Mouse (Mus musculus) embryonic facial prominence, embryonic 10.5 days (tissue): ENCODE data around the gene Slc35f1. TPM values are rescaled to one million over a fixed set of nuclear protein-coding genes. Genes with fewer than 3 reads are reported as not detected.
A peak's percentile ranks its signal among the peaks of the same experiment; 100 is the strongest.

Source experiments
- DNase-seq: peaks from one replicate; pipeline ENCODE4 v3.0.0-alpha.2; 2017; ENCODE audit warnings: low spot score
- H3K27ac ChIP-seq: fragments of 300-500 bp; sonication (generic); replicated peaks from 2 replicates; pipeline ENCODE4 v1.5.1; 2016; ENCODE audit warnings: mild to moderate bottlenecking
- H3K27me3 ChIP-seq: fragments of 300-500 bp; sonication (generic); replicated peaks from 2 replicates; pipeline ENCODE4 v1.6.1; 2016; ENCODE audit warnings: low read depth, mild to moderate bottlenecking; ENCODE audit not compliant: poor library complexity, severe bottlenecking
- H3K36me3 ChIP-seq: fragments of 300-500 bp; sonication (generic); replicated peaks from 2 replicates; pipeline ENCODE4 v1.6.1; 2016; ENCODE audit warnings: mild to moderate bottlenecking, moderate library complexity
- H3K4me1 ChIP-seq: fragments of 300-500 bp; sonication (generic); 2 replicates; pipeline ENCODE4 v1.6.1; 2016
- H3K4me3 ChIP-seq: fragments of 300-500 bp; sonication (generic); 2 replicates; pipeline ENCODE4 v1.5.1; 2016; ENCODE audit warnings: mild to moderate bottlenecking, moderate library complexity
- H3K9me3 ChIP-seq: fragments of 300-500 bp; sonication (generic); 2 replicates; pipeline ENCODE4 v1.6.1; 2016; ENCODE audit warnings: mild to moderate bottlenecking
- WGBS: fragments of 180-500 bp; shearing (Covaris S2); methylation state at CpG from one replicate; pipeline ENCODE4 v1.1.7; 2016; 5-methylcytosine and 5-hydroxymethylcytosine counted together
- polyA plus RNA-seq: library from polyadenylated mRNA; unstranded; fragments of >200 nt; fragmentation: Nextera tagmentation; extraction: Ambion mirVana; gene quantifications from 2 replicates; pipeline ENCODE4 v1.2.1, GENCODE M21; 2016

Gene Slc35f1
- polyA plus RNA-seq, 1 experiment from 2014 or later, result 3.6 TPM

DNA sequence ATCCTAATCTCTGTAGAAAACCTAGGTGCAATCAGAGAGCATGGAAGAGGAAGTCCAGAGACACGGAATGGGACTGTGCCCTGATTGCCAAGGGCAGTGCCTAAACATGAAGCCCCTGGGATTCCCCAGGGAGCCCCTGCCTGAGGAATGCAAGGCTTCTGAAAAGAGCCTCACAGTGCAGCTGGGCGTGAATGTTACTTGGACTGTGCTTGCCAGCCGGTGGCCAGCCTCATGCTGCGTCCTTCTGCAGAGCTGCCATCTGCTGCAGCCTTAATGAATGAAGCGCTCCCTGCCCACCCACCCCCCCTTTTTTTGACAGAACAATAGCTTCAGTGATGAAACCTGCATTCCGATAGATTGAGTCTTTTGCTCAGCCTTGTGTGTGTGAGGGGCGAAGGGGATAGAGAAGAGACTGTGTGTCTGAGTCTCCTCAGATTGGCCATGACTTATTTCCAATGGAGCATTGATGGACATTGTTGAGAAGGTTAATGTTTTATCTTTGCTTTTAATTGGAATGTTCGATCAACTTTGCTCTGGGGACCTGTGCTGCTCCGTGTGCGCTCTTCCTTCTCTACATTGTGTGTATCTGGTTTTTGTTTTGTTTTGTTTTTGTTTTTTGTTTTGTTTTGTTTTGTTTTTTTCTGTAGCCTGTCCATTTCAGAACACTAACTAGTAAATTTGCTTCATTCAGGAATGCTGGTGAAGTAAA lies 52.5 kb downstream of the Slc35f1 start:
- DNase-seq, result peak; percentile 81
- 7% methylated on average over 10 of the region's 10 CpGs for WGBS
- H3K9me3 ChIP-seq, result no peaks in the 10 kb centered on the region
- peak overlapping the region; percentile 21; the same call in 1 of the 2 replicates for H3K4me3 ChIP-seq
- H3K27ac ChIP-seq, result peak overlapping the region; percentile 59
- H3K27me3 ChIP-seq, result no peaks in the 10 kb centered on the region
- peaks cover 11% of the 10 kb centered on the region for H3K4me1 ChIP-seq
- no peaks in the 10 kb centered on the region for H3K36me3 ChIP-seq

- Histone ChIP-seq H3K27me3 (no peaks in the 10 kb centered on the region), H3K4me1 (peaks cover 11% of the 10 kb centered on the region), H3K4me3 (no peak overlapping the region), H3K27ac (no peak overlapping the region), H3K9me3 (no peaks in the 10 kb centered on the region), H3K36me3 (no peaks in the 10 kb centered on the region)
- no peak for DNase-seq
- whole genome bisulfite sequencing, result 76% methylated on average over 3 of the region's 3 CpGs
These were observed 53.5 kb downstream of the Slc35f1 start for GRCm38 (mm10) chr10:52743831-52744230.

- no peaks in the 10 kb centered on the region for H3K9me3 ChIP-seq
- WGBS, result 75% methylated on average over 4 of the region's 4 CpGs
- no peaks in the 10 kb centered on the region for H3K27me3 ChIP-seq
- DNase-seq, result no peak
- no peak overlapping the region for H3K4me3 ChIP-seq
- H3K4me1 ChIP-seq, result peaks cover 3% of the 10 kb centered on the region
- H3K36me3 ChIP-seq, result no peaks in the 10 kb centered on the region
- H3K27ac ChIP-seq, result no peak overlapping the region
These were observed 57.8 kb downstream of the Slc35f1 start for GRCm38 (mm10) chr10:52748028-52748597.

- H3K27me3 ChIP-seq, result no peaks in the 10 kb centered on the region
- H3K27ac ChIP-seq, result no peak overlapping the region
- no peaks in the 10 kb centered on the region for H3K36me3 ChIP-seq
- H3K9me3 ChIP-seq, result no peaks in the 10 kb centered on the region
- no peaks in the 10 kb centered on the region for H3K4me1 ChIP-seq
- H3K4me3 ChIP-seq, result no peak overlapping the region
- DNase-seq, result no peak
- 64% methylated on average over 13 of the region's 13 CpGs for WGBS
These were observed 65.8 kb downstream of the Slc35f1 start for GRCm38 (mm10) chr10:52755949-52756679.

DNA sequence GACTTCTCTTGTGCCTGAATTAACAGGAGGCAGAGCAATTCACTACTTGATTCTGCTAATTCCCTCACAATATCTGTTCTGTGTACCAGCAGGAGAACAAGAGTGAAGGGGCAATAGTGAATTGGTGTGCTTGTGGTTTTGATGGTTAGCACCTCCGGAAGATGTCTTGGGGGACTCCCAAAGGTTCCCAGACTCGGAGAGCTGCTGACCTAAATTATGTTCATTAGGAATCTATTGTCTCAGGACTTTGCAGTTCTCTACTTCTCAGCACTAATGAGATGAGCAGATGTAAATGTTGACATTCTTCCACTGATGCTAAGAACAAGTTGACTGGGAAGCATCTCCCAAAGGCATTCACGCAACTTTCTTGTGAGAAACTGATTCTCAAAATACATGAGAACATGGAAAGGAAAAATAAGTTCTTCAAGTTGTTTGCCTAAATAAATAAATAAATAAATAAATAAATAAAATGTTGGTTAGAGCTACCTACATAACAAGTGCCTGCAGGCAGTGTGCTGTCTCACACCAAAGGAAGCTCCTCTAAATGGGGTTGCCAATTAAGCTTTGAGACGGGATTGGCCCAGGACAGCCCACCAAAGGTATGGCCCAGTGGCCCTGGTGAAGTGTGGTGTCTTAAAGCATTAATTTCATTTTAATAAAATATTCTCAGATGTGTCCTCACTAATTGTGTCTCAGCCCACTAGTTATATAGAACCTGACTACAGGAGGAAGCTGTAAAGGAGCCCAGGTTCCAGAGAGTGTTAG lies 67.3 kb downstream of the Slc35f1 start:
- Histone ChIP-seq H3K4me3 (no peak overlapping the region), H3K27me3 (no peaks in the 10 kb centered on the region), H3K27ac (no peak overlapping the region), H3K4me1 (no peaks in the 10 kb centered on the region), H3K36me3 (no peaks in the 10 kb centered on the region), H3K9me3 (no peaks in the 10 kb centered on the region)
- DNase-seq, result no peak
- WGBS, result 86% methylated on average over 4 of the region's 4 CpGs

GRCm38 (mm10) chr10:52758589-52758988 lies 68.3 kb downstream of the Slc35f1 start:
- Histone ChIP-seq H3K4me1 (no peaks in the 10 kb centered on the region), H3K9me3 (no peaks in the 10 kb centered on the region), H3K36me3 (no peaks in the 10 kb centered on the region), H3K27me3 (no peaks in the 10 kb centered on the region), H3K27ac (no peak overlapping the region), H3K4me3 (no peak overlapping the region)
- WGBS, result 36% methylated on average over 4 of the region's 4 CpGs
- DNase-seq, result peak; percentile 9

- no peak overlapping the region for H3K4me3 ChIP-seq
- no peaks in the 10 kb centered on the region for H3K9me3 ChIP-seq
- no peaks in the 10 kb centered on the region for H3K27me3 ChIP-seq
- H3K4me1 ChIP-seq, result no peaks in the 10 kb centered on the region
- 91% methylated on average over 1 of the region's 1 CpGs for WGBS
- no peak overlapping the region for H3K27ac ChIP-seq
- no peak for DNase-seq
- no peaks in the 10 kb centered on the region for H3K36me3 ChIP-seq
These were observed 70.2 kb downstream of the Slc35f1 start for GRCm38 (mm10) chr10:52760527-52760926.

GRCm38 (mm10) chr10:52779926-52780485 lies 89.7 kb downstream of the Slc35f1 start:
- no peaks in the 10 kb centered on the region for H3K27me3 ChIP-seq
- H3K9me3 ChIP-seq, result no peaks in the 10 kb centered on the region
- WGBS, result 51% methylated on average over 4 of the region's 4 CpGs
- H3K4me3 ChIP-seq, result no peak overlapping the region
- no peak for DNase-seq
- H3K4me1 ChIP-seq, result peaks cover 4% of the 10 kb centered on the region; the same call in 1 of the 2 replicates
- no peak overlapping the region for H3K27ac ChIP-seq
- H3K36me3 ChIP-seq, result no peaks in the 10 kb centered on the region

DNA sequence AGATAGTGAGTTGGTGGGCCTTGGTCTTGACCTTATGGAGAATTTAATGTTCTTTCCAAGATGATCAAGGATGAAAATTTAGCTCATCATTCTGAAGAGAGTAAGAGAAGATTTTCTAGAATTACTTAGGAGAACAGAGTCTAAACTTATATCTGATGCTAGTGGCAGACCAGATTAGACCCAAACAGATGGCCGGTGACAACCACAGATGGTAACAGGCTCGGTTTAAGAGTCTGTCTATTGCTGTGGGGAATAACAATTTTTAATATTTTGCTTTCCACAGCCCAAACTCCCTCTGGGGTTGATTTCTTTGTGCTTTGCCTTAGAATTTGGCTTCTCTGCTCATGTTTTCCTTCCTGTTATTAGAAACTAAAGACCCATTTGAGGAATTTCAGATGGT lies 96.7 kb downstream of the Slc35f1 start:
- Histone ChIP-seq H3K27me3 (no peaks in the 10 kb centered on the region), H3K36me3 (no peaks in the 10 kb centered on the region), H3K4me3 (no peak overlapping the region), H3K27ac (no peak overlapping the region), H3K4me1 (no peaks in the 10 kb centered on the region), H3K9me3 (no peaks in the 10 kb centered on the region)
- no peak for DNase-seq
- 84% methylated on average over 2 of the region's 2 CpGs for WGBS

GRCm38 (mm10) chr10:52791560-52791959 lies 101.2 kb downstream of the Slc35f1 start:
- no peak for DNase-seq
- H3K4me1 ChIP-seq, result no peaks in the 10 kb centered on the region
- WGBS, result 50% methylated on average over 6 of the region's 6 CpGs
- H3K36me3 ChIP-seq, result no peaks in the 10 kb centered on the region
- H3K4me3 ChIP-seq, result no peak overlapping the region
- no peaks in the 10 kb centered on the region for H3K27me3 ChIP-seq
- H3K27ac ChIP-seq, result no peak overlapping the region
- H3K9me3 ChIP-seq, result no peaks in the 10 kb centered on the region

DNA sequence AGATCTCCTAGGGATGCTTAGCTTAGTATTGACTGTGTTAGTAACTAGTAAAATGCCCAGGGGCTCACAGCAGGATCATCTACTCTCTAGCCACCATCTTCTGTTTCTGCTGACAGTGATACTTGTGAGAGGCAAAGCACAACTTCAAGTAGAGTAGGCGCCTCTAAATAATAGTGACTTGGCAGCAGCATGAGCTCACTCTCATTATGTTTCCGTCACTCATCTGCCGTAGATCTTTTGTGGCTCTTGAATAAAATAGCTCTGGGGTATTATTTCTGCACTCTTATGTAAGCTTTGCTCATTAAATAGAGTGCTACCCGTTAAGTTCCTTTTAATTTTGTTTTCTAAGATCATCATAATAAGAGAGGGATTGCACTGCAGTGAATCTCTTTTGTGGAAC lies 107.1 kb downstream of the Slc35f1 start:
- no peaks in the 10 kb centered on the region for H3K4me1 ChIP-seq

GRCm38 (mm10) chr10:52807808-52808207 lies 117.5 kb downstream of the Slc35f1 start:
- Histone ChIP-seq H3K27me3 (no peaks in the 10 kb centered on the region), H3K9me3 (no peaks in the 10 kb centered on the region), H3K4me1 (no peaks in the 10 kb centered on the region), H3K36me3 (no peaks in the 10 kb centered on the region), H3K27ac (no peak overlapping the region), H3K4me3 (no peak overlapping the region)
- DNase-seq, result no peak
- 61% methylated on average over 2 of the region's 2 CpGs for WGBS

More for the DNA sequence above, 107.1 kb downstream of the Slc35f1 start:
- no peaks in the 10 kb centered on the region for H3K27me3 ChIP-seq
- 72% methylated on average over 4 of the region's 4 CpGs for WGBS
- no peak overlapping the region for H3K4me3 ChIP-seq
- no peaks in the 10 kb centered on the region for H3K36me3 ChIP-seq
- H3K9me3 ChIP-seq, result no peaks in the 10 kb centered on the region
- no peak overlapping the region for H3K27ac ChIP-seq
- no peak for DNase-seq
